Mouse (Mus musculus): ENCODE results near the gene Plcxd3.
"Not testable (repeated sequence)": the region's sequence is repeated elsewhere in the genome, so short reads cannot be mapped to it uniquely, and the experiment has no call there.

Gene Plcxd3

GRCm38 (mm10) chr15:4561431-4561970, 186.2 kb downstream of the Plcxd3 start:
- DNase-seq = peak; percentile 51

DNA sequence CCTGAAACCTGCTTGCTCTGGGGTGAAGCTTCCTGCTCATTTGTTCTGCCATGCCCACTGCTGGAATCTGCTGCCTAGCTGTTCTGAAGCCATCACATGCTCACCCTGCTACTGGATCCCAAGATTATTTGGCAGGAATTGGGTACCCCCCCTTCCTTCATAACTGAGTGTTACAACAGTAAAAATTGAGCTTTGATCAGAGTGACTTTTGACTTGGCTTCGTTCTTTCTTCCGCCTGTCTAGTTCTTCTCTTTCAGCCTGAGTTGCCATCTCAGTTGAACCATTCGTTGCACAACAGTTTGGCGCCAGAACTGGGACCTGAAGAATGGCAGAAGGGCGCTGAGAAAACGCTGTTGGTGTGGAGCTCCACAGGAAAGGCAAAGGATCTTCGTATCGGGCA, 220.2 kb downstream of the Plcxd3 start:
- DNase-seq = not testable (repeated sequence)

GRCm38 (mm10) chr15:4598661-4599060, 223.4 kb downstream of the Plcxd3 start:
- DNase-seq = not testable (repeated sequence)

DNA sequence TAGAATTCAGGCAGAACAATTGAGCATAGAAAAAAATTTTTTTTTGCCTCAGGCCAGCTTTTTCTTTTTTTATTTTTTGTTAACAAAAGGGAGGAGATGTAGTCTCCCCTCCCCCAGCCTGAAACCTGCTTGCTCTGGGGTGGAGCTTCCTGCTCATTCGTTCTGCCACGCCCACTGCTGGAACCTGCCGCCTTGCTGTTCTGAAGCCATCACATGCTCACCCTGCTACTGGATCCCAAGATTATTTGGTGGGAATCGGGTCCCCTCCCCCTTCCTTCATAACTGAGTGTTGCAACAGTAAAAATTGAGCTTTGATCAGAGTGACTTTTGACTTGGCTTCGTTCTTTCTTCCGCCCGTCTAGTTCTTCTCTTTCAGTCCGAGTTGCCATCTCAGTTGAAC, 224.0 kb downstream of the Plcxd3 start:
- DNase-seq = not testable (repeated sequence)

DNA sequence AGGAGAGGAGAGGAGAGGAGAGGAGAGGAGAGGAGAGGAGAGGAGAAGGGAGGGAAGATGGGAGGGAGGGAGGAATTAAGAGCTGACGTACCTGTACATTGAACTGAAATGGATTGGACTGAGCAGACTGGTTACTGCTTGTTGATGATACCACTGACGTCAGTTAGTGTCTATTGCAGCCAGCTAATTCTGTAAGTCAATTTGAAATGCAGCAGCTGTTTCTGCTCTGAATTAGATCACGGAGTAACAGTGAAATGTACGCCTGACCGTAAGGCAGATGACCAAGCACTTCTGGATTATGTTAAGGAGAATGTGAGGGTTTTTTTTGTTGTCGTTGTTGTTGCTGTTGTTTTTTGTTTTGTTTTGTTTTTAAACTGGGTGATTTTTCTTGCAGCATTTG, 230.3 kb downstream of the Plcxd3 start:
- DNase-seq = no peak

Data from cerebellum, adult 11-12 months (tissue).